Mouse (Mus musculus): ENCODE measurements at regions not wholly inside any gene's neighbourhood (a gene's known extent, or its start where the extent isn't known, plus 50 kb on each side); places are given as distances from the start of the nearest gene placed in this dataset.
A peak's percentile ranks its signal among the peaks of the same experiment; 100 is the strongest.

GRCm38 (mm10) chr1:4669732-4670131, 138.0 kb upstream of the Gm37988 start:
- no peak for DNase-seq (ENCODE audit: low spot score in 2 of 2)
- intact Hi-C loops (cut with DNase I) = no loop called here

- intact Hi-C loops (cut with DNase I) = no loop called here
- no peak for DNase-seq (ENCODE audit: low spot score in 2 of 2)
These were observed 136.3 kb upstream of the Gm37988 start for GRCm38 (mm10) chr1:4671237-4672019.

DNA sequence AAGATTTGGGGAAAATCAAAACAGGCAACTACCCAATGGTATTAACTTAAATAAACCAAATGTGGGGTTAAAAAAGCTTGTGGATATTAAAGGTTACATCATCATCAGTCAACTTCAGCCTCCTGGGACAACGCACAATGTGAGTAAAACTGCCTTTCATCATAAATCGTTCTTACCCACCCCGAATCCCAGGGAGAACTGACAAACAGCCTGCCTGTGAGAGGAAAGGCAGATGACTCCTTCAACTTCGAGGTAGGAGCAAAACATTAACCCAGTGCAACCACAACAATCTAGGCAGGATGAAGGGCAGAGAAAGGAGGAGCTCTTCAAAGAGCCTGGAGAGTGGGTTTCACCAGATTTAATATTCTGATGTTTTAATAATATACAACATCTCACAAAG, 135.3 kb upstream of the Gm37988 start:
- intact Hi-C loops (cut with DNase I) = no loop called here
- no peak for DNase-seq (ENCODE audit: low spot score in 2 of 2)

DNA sequence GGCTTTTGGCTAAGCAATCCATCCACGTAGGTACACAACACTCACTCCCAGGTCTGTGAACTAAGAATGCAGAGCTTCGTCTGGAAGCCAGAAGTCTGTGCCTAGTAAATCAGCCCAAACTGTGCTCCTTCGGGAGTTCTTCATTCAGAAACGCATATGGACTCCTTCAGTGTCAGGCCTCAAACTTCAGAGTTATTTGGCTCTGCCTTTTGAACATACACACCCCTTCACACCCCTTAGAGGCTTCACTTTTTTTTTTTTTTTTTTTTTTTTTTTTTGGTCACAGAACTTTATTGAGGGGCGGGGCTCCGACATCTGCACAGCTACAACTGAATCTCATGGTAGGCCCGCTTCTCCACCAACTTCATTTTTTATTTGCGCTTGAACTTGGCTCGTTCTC, 120.1 kb upstream of the Gm37988 start:
- intact Hi-C loops (cut with DNase I) = no loop called here
- DNase-seq (ENCODE audit: low spot score in 2 of 2) = no peak

DNA sequence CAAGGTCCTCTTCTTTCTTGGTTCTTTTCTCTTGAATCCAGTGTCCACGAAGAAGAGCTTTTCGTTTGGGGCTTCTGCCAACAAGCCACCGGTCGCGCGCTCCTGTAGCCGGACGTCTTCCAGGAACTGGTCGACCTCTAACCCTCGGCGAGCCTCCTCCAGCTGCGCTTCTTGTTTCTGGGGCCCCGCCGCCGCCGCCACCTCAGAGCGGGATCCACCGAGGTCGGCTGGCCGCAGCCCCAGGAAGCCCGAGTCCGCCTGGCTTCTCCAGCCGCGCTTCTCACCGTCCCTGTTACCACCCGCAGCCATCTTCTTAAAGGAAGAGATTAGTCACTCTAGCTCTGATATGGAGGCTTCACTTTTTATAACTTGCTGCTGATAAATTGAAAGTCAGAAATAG, 118.6 kb upstream of the Gm37988 start:
- DNase-seq (ENCODE audit: low spot score in 2 of 2) = no peak
- intact Hi-C loops (cut with DNase I) = no loop called here

GRCm38 (mm10) chr1:4703316-4703715, 104.4 kb upstream of the Gm37988 start:
- intact Hi-C loops (cut with DNase I) = no loop called here
- peak in 1 of 2 experiments; percentile 61 for DNase-seq (ENCODE audit: low spot score in 2 of 2)

DNA sequence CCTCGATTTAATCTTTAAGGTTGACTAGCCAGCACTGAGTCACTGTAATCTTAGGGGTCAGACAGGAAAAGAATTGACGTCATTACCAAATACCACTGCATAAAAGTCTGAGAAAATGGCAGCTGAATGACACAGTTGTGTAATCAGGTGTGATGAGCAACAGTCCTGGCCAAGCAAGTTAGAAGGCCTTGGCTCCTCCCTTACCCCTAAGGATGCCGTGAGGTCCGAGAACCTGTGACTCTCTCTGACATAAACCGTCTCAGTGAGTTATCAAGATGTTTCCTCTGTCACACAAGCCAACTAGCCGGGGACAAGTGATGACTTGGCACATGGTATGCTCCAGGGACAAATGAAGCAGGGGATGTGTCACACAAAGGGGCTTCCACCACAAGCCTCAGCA, 101.5 kb upstream of the Gm37988 start:
- intact Hi-C loops (cut with DNase I) = no loop called here
- no peak for DNase-seq (ENCODE audit: low spot score in 2 of 2)

DNA sequence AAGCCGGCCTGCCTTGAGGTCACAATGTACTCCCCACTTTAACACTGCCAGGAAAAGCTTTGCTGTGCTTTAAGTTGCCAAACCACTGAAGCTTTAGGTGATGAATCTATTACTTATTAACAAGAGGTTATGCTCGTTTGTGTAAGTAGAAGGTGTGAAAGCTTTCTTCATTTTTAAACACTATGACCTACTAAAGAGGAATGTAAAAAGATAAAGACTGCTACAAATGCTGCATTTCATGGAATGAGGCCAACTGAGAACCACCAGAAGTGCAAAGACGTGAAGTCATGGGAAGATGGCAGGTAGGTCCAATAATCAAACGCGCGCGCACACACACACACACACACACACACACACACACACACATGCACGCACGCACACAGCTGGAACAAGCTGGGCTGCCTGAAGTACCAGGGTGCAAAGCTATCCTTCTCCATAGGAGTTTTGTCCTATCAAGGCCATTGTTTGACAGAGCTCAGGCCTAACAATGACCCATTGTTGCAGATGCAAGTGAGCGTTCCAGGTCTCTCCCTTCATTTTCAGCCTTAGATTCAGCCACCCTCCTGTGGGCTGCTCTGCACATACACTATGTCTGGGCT, 85.3 kb upstream of the Gm37988 start:
- peak in 1 of 2 experiments; percentile 1 for DNase-seq (ENCODE audit: low spot score in 2 of 2)

More for the DNA sequence above, 85.3 kb upstream of the Gm37988 start:
- intact Hi-C loops (cut with DNase I) = no loop called here
